Mouse (Mus musculus): ENCODE measurements at regions not wholly inside any gene's neighbourhood (a gene's known extent, or its start where the extent isn't known, plus 50 kb on each side); places are given as distances from the start of the nearest gene placed in this dataset.
A peak's percentile ranks its signal among the peaks of the same experiment; 100 is the strongest.

- no peak for DNase-seq
Measured at GRCm38 (mm10) chr8:79515282-79515783, 116.0 kb upstream of the Smad1 start.

- DNase-seq, result no peak
Measured at GRCm38 (mm10) chr8:79514655-79515278, 115.4 kb upstream of the Smad1 start.

- no peak for DNase-seq
Measured at GRCm38 (mm10) chr8:79508597-79508996, 109.3 kb upstream of the Smad1 start.

- DNase-seq, result no peak
Measured at GRCm38 (mm10) chr8:79505381-79505780, 106.1 kb upstream of the Smad1 start.

GRCm38 (mm10) chr8:79503906-79504305 lies 104.6 kb upstream of the Smad1 start:
- no peak for DNase-seq

- no peak for DNase-seq
Measured at GRCm38 (mm10) chr8:79502062-79502461, 102.7 kb upstream of the Smad1 start.

- peak; percentile 32 for DNase-seq
Measured at GRCm38 (mm10) chr8:79501238-79501637, 101.9 kb upstream of the Smad1 start.

GRCm38 (mm10) chr8:79499258-79499657 lies 99.9 kb upstream of the Smad1 start:
- no peak for DNase-seq

- DNase-seq, result peak; percentile 69
Measured at GRCm38 (mm10) chr8:79498611-79499010, 99.3 kb upstream of the Smad1 start.

GRCm38 (mm10) chr8:79491156-79491698 lies 91.9 kb upstream of the Smad1 start:
- DNase-seq, result no peak

GRCm38 (mm10) chr8:79490739-79491138 lies 91.4 kb upstream of the Smad1 start:
- DNase-seq, result no peak

GRCm38 (mm10) chr8:79488861-79489260 lies 89.5 kb upstream of the Smad1 start:
- peak; percentile 38 for DNase-seq

GRCm38 (mm10) chr8:79487597-79487996 lies 88.3 kb upstream of the Smad1 start:
- no peak for DNase-seq

- DNase-seq, result no peak
Measured at GRCm38 (mm10) chr8:79479326-79479725, 80.0 kb upstream of the Smad1 start.

- no peak for DNase-seq
Measured at GRCm38 (mm10) chr8:79476012-79476411, 76.7 kb upstream of the Smad1 start.

- DNase-seq, result no peak
Measured at GRCm38 (mm10) chr8:79474679-79475078, 75.4 kb upstream of the Smad1 start.

- no peak for DNase-seq
Measured at GRCm38 (mm10) chr8:79452101-79452500, 52.8 kb upstream of the Smad1 start.

GRCm38 (mm10) chr8:79449453-79449852 lies 50.1 kb upstream of the Smad1 start:
- no peak for DNase-seq

Measured in adrenal gland, postnatal 14 days (tissue).